Mouse (Mus musculus) lung, postnatal 0 days (tissue): ENCODE results near the gene Ccdc85b. TPM values are rescaled to one million over a fixed set of nuclear protein-coding genes. Genes with fewer than 3 reads are reported as not detected.

Source experiments
- ATAC-seq: fragments of 200-750 bp; cut with Nextera tagmentation; 2 replicates; pipeline ENCODE4 v1.8.0; 2017; ENCODE audit warnings: moderate library complexity
- DNase-seq: peaks from one replicate; pipeline ENCODE4 v3.0.0-alpha.2; 2016; ENCODE audit warnings: low spot score
- H3K27ac ChIP-seq: fragments of 300-500 bp; sonication (generic); 2 replicates; pipeline ENCODE4 v1.5.1; 2014; ENCODE audit warnings: antibody characterized with exemption, mild to moderate bottlenecking, low read length, mixed read lengths
- H3K27me3 ChIP-seq: fragments of 300-500 bp; sonication (generic); replicated peaks from 2 replicates; pipeline ENCODE4 v1.6.1; 2014; ENCODE audit warnings: low read length, mixed read lengths; ENCODE audit not compliant: insufficient read depth
- H3K36me3 ChIP-seq: fragments of 300-500 bp; sonication (generic); 2 replicates; pipeline ENCODE4 v1.6.1; 2014; ENCODE audit warnings: low read length, mixed read lengths; ENCODE audit not compliant: insufficient read depth
- H3K4me1 ChIP-seq: fragments of 300-500 bp; sonication (generic); 2 replicates; pipeline ENCODE4 v1.6.1; 2014; ENCODE audit warnings: antibody characterized with exemption, low read depth, low read length, mixed read lengths; ENCODE audit not compliant: insufficient read depth
- H3K4me2 ChIP-seq: fragments of 300-500 bp; sonication (generic); replicated peaks from 2 replicates; pipeline ENCODE4 v1.6.1; 2014; ENCODE audit warnings: low read depth, mild to moderate bottlenecking, low read length, moderate library complexity, mixed read lengths
- H3K4me3 ChIP-seq: fragments of 300-500 bp; sonication (generic); 2 replicates; pipeline ENCODE4 v1.5.1; 2014; ENCODE audit warnings: low read depth, low read length
- H3K9ac ChIP-seq: fragments of 300-500 bp; sonication (generic); replicated peaks from 2 replicates; pipeline ENCODE4 v1.6.1; 2014; ENCODE audit warnings: low read depth, mild to moderate bottlenecking
- H3K9me3 ChIP-seq: fragments of 300-500 bp; sonication (generic); 2 replicates; pipeline ENCODE4 v1.6.1; 2016; ENCODE audit warnings: low read length, mixed read lengths
- CTCF ChIP-seq: IDR thresholded peaks from 2 replicates; pipeline ENCODE4 v1.5.1; 2016; ENCODE audit warnings: antibody characterized with exemption, mild to moderate bottlenecking
- EP300 ChIP-seq: IDR thresholded peaks from 2 replicates; pipeline ENCODE4 v1.6.1; 2016; ENCODE audit warnings: antibody characterized with exemption, mild to moderate bottlenecking, control low read depth
- WGBS: fragments of 180-500 bp; shearing (Covaris S2); extraction: QIAGEN DNeasy Blood & Tissue Kit; methylation state at CpG from one replicate; pipeline ENCODE4 v1.1.7; 2014; 5-methylcytosine and 5-hydroxymethylcytosine counted together
- polyA plus RNA-seq: library from polyadenylated mRNA; unstranded; fragments of >200 nt; fragmentation: Nextera tagmentation; extraction: Ambion mirVana; gene quantifications from 2 replicates; pipeline ENCODE4 v1.2.1, GENCODE M21; 2015

Ccdc85b gene
- polyA plus RNA-seq, 1 experiment from 2014 or later, result 14.4 TPM

DNA sequence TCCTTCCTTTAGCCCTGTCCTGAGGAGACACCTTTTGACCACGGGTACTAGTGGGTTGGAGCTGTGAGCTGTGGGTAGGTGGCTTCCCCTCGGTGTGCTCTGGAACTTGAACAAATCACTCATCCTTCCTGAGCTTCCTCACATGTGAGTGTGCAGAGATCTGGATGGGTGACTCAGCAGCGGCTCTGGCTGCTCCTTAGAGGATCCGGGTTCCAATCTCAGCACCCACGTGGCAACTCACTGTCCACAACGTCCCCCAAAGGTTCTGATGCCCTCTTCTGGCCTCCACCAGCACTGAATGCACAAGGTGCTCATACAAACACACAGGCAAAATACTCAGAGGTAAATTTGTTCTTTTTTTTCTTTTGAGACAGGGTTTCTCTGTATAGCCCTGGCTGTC lies 5.9 kb downstream of the Ccdc85b start:
- DNase-seq (no peak), ATAC-seq (no peak)
- Histone ChIP-seq H3K4me2 (no peak overlapping the region), H3K9me3 (no peaks in the 10 kb centered on the region), H3K36me3 (no peaks in the 10 kb centered on the region), H3K27me3 (peaks cover 10% of the 10 kb centered on the region), H3K4me1 (peaks cover 17% of the 10 kb centered on the region), H3K27ac (no peak overlapping the region), H3K9ac (no peak overlapping the region), H3K4me3 (no peak overlapping the region)
- WGBS, result 70% methylated on average over 6 of the region's 6 CpGs
- TF ChIP-seq CTCF (no peak), EP300 (no peak)

DNA sequence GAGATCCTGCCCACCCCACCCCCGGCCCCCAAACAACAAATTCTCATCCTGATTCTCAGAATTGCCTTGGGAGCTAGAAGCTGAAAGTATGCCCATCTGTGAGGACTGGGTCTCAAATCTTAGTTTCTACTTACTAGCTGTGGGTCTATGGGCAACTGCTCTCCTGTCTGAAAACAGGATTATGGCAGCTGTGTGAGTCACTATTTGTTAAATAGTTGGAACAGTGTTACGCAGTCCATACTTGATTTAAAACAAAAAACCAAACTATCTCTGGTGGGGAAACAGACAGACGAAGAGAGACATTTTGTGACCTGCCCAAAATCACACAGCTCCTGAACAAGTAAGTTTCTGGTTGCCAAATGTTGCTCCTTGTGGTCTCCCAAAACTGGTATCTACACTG lies 8.0 kb downstream of the Ccdc85b start:
- Histone ChIP-seq H3K27ac (no peak overlapping the region), H3K36me3 (no peaks in the 10 kb centered on the region), H3K4me3 (no peak overlapping the region), H3K4me2 (no peak overlapping the region), H3K9ac (no peak overlapping the region), H3K9me3 (no peaks in the 10 kb centered on the region), H3K27me3 (peaks cover 10% of the 10 kb centered on the region), H3K4me1 (peaks cover 7% of the 10 kb centered on the region; the same call in 1 of the 2 replicates)
- no peak for TF ChIP-seq EP300
- TF ChIP-seq CTCF, result no peak
- WGBS, result 82% methylated on average over 3 of the region's 3 CpGs
- ATAC-seq, result no peak
- DNase-seq, result no peak

DNA sequence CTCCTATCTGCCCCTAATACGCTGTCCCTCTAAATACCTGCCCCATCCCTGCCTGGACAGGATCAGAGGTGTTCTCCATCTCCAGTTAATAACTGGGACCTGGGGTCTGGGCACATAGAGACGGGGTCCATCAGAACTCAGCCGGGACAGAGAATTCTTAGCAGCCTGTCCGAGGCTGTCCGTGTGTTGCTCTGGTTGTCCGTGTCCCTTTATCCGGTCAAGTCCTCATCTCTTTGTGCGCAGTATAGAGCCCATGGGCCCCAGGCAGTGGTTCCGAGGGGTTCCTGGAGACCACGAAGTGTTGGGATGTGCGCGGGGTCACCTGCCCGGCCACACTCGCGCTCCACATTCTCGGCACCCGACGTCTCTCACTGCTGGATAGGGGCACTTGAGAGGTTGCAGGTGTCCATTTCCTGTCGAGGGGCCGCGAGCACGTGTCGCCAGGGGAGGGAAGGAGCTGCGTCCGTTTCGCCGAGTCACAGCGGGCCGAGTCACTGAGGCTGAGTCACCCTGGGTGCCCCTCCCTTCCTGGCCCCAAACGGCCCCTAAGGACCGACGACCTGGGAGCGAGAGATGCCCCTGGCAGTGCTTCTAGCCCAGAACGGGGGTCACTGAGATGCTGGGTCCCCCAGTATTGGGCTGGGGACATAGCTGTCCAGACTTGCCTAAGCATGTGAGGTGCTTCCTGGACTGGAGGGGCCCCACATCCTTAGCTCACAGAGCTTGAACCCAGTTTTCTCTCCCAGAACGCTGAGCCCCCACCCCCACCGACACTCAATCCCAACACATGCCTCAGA lies 9.1 kb downstream of the Ccdc85b start:
- peak; percentile 37 for ATAC-seq
- 4% methylated on average over 33 of the region's 36 CpGs for whole genome bisulfite sequencing
- no peak for TF ChIP-seq EP300
- no peak for TF ChIP-seq CTCF
- DNase-seq, result peak; percentile 44
- Histone ChIP-seq H3K36me3 (no peaks in the 10 kb centered on the region), H3K9me3 (no peaks in the 10 kb centered on the region), H3K27ac (no peak overlapping the region), H3K4me2 (peak overlapping the region; percentile 85), H3K27me3 (peaks cover 10% of the 10 kb centered on the region), H3K9ac (no peak overlapping the region), H3K4me3 (peak overlapping the region; percentile 44), H3K4me1 (peaks cover 7% of the 10 kb centered on the region; the same call in 1 of the 2 replicates)

GRCm38 (mm10) chr19:5447515-5448353 lies 10.0 kb downstream of the Ccdc85b start, which contains the start of gene Fosl1:
Gene Fosl1, plus strand, starts transcription at chr19:5447547.
- Histone ChIP-seq H3K27ac (no peak within 1 kb of the TSS), H3K36me3 (no peaks in the 10 kb centered on the region), H3K4me2 (peak within 1 kb of the TSS; percentile 85), H3K9me3 (no peaks in the 10 kb centered on the region), H3K4me1 (peaks cover 7% of the 10 kb centered on the region; the same call in 1 of the 2 replicates), H3K27me3 (peaks cover 10% of the 10 kb centered on the region), H3K4me3 (peak within 1 kb of the TSS; percentile 44), H3K9ac (no peak within 1 kb of the TSS)
- WGBS, result under 1% methylated on average over 64 of the region's 70 CpGs
- TF ChIP-seq CTCF (no peak), EP300 (no peak)
- ATAC-seq (peak; percentile 75), DNase-seq (peak; percentile 81)

- WGBS, result 90% methylated on average over 5 of the region's 5 CpGs
- TF ChIP-seq EP300 (no peak), CTCF (no peak)
- H3K4me1 ChIP-seq, result peaks cover 7% of the 10 kb centered on the region; the same call in 1 of the 2 replicates
- no peak overlapping the region for H3K9ac ChIP-seq
- no peak overlapping the region for H3K27ac ChIP-seq
- DNase-seq (no peak), ATAC-seq (no peak)
- no peak overlapping the region for H3K4me2 ChIP-seq
- no peaks in the 10 kb centered on the region for H3K36me3 ChIP-seq
- no peak overlapping the region for H3K4me3 ChIP-seq
- H3K9me3 ChIP-seq, result no peaks in the 10 kb centered on the region
- H3K27me3 ChIP-seq, result peaks cover 10% of the 10 kb centered on the region
Observed at GRCm38 (mm10) chr19:5445747-5446146, 11.9 kb downstream of the Ccdc85b start.

- Histone ChIP-seq H3K4me2 (no peak overlapping the region), H3K9me3 (no peaks in the 10 kb centered on the region; the same call in 1 of the 2 replicates), H3K27ac (no peak overlapping the region), H3K4me1 (peaks cover 7% of the 10 kb centered on the region; the same call in 1 of the 2 replicates), H3K4me3 (no peak overlapping the region), H3K36me3 (no peaks in the 10 kb centered on the region), H3K27me3 (peaks cover 10% of the 10 kb centered on the region), H3K9ac (no peak overlapping the region)
- DNase-seq (no peak), ATAC-seq (0 out of 2 replicates have a peak, but pooled peaks have one; percentile 20)
- WGBS, result 19% methylated on average over 7 of the region's 7 CpGs
- TF ChIP-seq CTCF, result no peak
- TF ChIP-seq EP300, result no peak
Observed at GRCm38 (mm10) chr19:5444954-5445353, 12.7 kb downstream of the Ccdc85b start.
